Mouse (Mus musculus): ENCODE results near the gene Ephb2. TPM values are rescaled to one million over a fixed set of nuclear protein-coding genes. Genes with fewer than 3 reads are reported as not detected.
A peak's percentile ranks its signal among the peaks of the same experiment; 100 is the strongest.

Gene Ephb2
- polyA plus RNA-seq, 1 experiment from 2014 or later, result 0.28 TPM

GRCm38 (mm10) chr4:136638230-136638750 is 197.5 kb downstream of the Ephb2 start:
- Histone ChIP-seq H3K4me3 (replicated peaks) (no peak overlapping the region), H3K9ac (no peak overlapping the region), H3K4me1 (replicated peaks) (peaks cover 10% of the 10 kb centered on the region), H3K27ac (replicated peaks) (no peak overlapping the region), H3K36me3 (replicated peaks) (no peaks in the 10 kb centered on the region), H3K27me3 (peaks cover 36% of the 10 kb centered on the region), H3K4me2 (no peak overlapping the region), H3K9me3 (replicated peaks) (no peaks in the 10 kb centered on the region)
- ATAC-seq (ENCODE audit: insufficient read depth), result no peak
- 32% methylated on average over 7 of the region's 7 CpGs for WGBS (ENCODE audit: insufficient replicate concordance)

GRCm38 (mm10) chr4:136637563-136638229 is 198.1 kb downstream of the Ephb2 start:
- Histone ChIP-seq H3K4me2 (peak overlapping the region; percentile 57), H3K36me3 (replicated peaks) (no peaks in the 10 kb centered on the region), H3K9ac (no peak overlapping the region), H3K9me3 (replicated peaks) (no peaks in the 10 kb centered on the region), H3K4me3 (replicated peaks) (peak overlapping the region; percentile 33), H3K4me1 (replicated peaks) (peaks cover 10% of the 10 kb centered on the region), H3K27ac (replicated peaks) (no peak overlapping the region), H3K27me3 (peaks cover 36% of the 10 kb centered on the region)
- ATAC-seq (ENCODE audit: insufficient read depth), result no peak
- 3% methylated on average over 76 of the region's 76 CpGs for WGBS (ENCODE audit: insufficient replicate concordance)

GRCm38 (mm10) chr4:136636983-136637562 is 198.7 kb downstream of the Ephb2 start:
- Histone ChIP-seq H3K27me3 (peaks cover 36% of the 10 kb centered on the region), H3K4me2 (peak overlapping the region; percentile 57), H3K4me1 (replicated peaks) (peaks cover 10% of the 10 kb centered on the region), H3K9me3 (replicated peaks) (no peaks in the 10 kb centered on the region), H3K36me3 (replicated peaks) (no peaks in the 10 kb centered on the region), H3K27ac (replicated peaks) (no peak overlapping the region), H3K9ac (no peak overlapping the region), H3K4me3 (replicated peaks) (peak overlapping the region; percentile 33)
- WGBS (ENCODE audit: insufficient replicate concordance), result 20% methylated on average over 37 of the region's 37 CpGs
- ATAC-seq (ENCODE audit: insufficient read depth), result no peak

GRCm38 (mm10) chr4:136636511-136636910 is 199.3 kb downstream of the Ephb2 start:
- 45% methylated on average over 5 of the region's 5 CpGs for WGBS (ENCODE audit: insufficient replicate concordance)
- Histone ChIP-seq H3K9me3 (replicated peaks) (no peaks in the 10 kb centered on the region), H3K27ac (replicated peaks) (no peak overlapping the region), H3K36me3 (replicated peaks) (no peaks in the 10 kb centered on the region), H3K4me2 (no peak overlapping the region), H3K4me3 (replicated peaks) (no peak overlapping the region), H3K27me3 (peaks cover 36% of the 10 kb centered on the region), H3K4me1 (replicated peaks) (peaks cover 10% of the 10 kb centered on the region), H3K9ac (no peak overlapping the region)
- no peak for ATAC-seq (ENCODE audit: insufficient read depth)

- Histone ChIP-seq H3K27ac (replicated peaks) (no peak overlapping the region), H3K4me1 (replicated peaks) (peaks cover 10% of the 10 kb centered on the region), H3K9me3 (replicated peaks) (no peaks in the 10 kb centered on the region), H3K9ac (no peak overlapping the region), H3K4me3 (replicated peaks) (no peak overlapping the region), H3K27me3 (peaks cover 36% of the 10 kb centered on the region), H3K4me2 (no peak overlapping the region), H3K36me3 (replicated peaks) (no peaks in the 10 kb centered on the region)
- ATAC-seq (ENCODE audit: insufficient read depth), result no peak
These were observed 199.8 kb downstream of the Ephb2 start for GRCm38 (mm10) chr4:136635995-136636394.

GRCm38 (mm10) chr4:136631237-136631994 is 204.4 kb downstream of the Ephb2 start:
- ATAC-seq (ENCODE audit: insufficient read depth), result no peak
- H3K9me3 ChIP-seq (replicated peaks), result no peaks in the 10 kb centered on the region
- H3K4me3 ChIP-seq (replicated peaks), result no peak overlapping the region
- H3K9ac ChIP-seq, result no peak overlapping the region
- H3K36me3 ChIP-seq (replicated peaks), result no peaks in the 10 kb centered on the region
- no peaks in the 10 kb centered on the region for H3K4me1 ChIP-seq (replicated peaks)
- H3K4me2 ChIP-seq, result no peak overlapping the region
- no peak overlapping the region for H3K27ac ChIP-seq (replicated peaks)
- peaks cover 7% of the 10 kb centered on the region for H3K27me3 ChIP-seq
- 79% methylated on average over 11 of the region's 11 CpGs for WGBS (ENCODE audit: insufficient replicate concordance)

GRCm38 (mm10) chr4:136626590-136626989 is 209.2 kb downstream of the Ephb2 start:
- H3K4me3 ChIP-seq (replicated peaks), result no peak overlapping the region
- no peaks in the 10 kb centered on the region for H3K27me3 ChIP-seq
- H3K4me2 ChIP-seq, result no peak overlapping the region
- 27% methylated on average over 6 of the region's 6 CpGs for WGBS (ENCODE audit: insufficient replicate concordance)
- H3K36me3 ChIP-seq (replicated peaks), result no peaks in the 10 kb centered on the region
- no peak for ATAC-seq (ENCODE audit: insufficient read depth)
- H3K4me1 ChIP-seq (replicated peaks), result no peaks in the 10 kb centered on the region
- no peak overlapping the region for H3K9ac ChIP-seq
- H3K9me3 ChIP-seq (replicated peaks), result no peaks in the 10 kb centered on the region
- H3K27ac ChIP-seq (replicated peaks), result no peak overlapping the region

- Histone ChIP-seq H3K27me3 (no peaks in the 10 kb centered on the region), H3K4me3 (replicated peaks) (no peak within 1 kb of the TSS), H3K27ac (replicated peaks) (no peak within 1 kb of the TSS), H3K36me3 (replicated peaks) (no peaks in the 10 kb centered on the region), H3K4me2 (no peak within 1 kb of the TSS), H3K4me1 (replicated peaks) (no peaks in the 10 kb centered on the region), H3K9me3 (replicated peaks) (no peaks in the 10 kb centered on the region), H3K9ac (no peak within 1 kb of the TSS)
- WGBS (ENCODE audit: insufficient replicate concordance), result 53% methylated on average over 6 of the region's 6 CpGs
- ATAC-seq (ENCODE audit: insufficient read depth), result no peak
These were observed 213.4 kb downstream of the Ephb2 start, which contains the start of gene Lactbl1 for GRCm38 (mm10) chr4:136622388-136622787. Gene Lactbl1, plus strand, starts transcription at chr4:136622621.

- no peak for ATAC-seq (ENCODE audit: insufficient read depth)
These were observed 213.8 kb downstream of the Ephb2 start for GRCm38 (mm10) chr4:136621956-136622355.

GRCm38 (mm10) chr4:136621336-136621735 is 214.5 kb downstream of the Ephb2 start:
- Histone ChIP-seq H3K9me3 (replicated peaks) (no peaks in the 10 kb centered on the region), H3K27ac (replicated peaks) (no peak overlapping the region), H3K36me3 (replicated peaks) (no peaks in the 10 kb centered on the region), H3K4me1 (replicated peaks) (no peaks in the 10 kb centered on the region), H3K4me2 (no peak overlapping the region), H3K4me3 (replicated peaks) (no peak overlapping the region), H3K9ac (no peak overlapping the region), H3K27me3 (no peaks in the 10 kb centered on the region)
- no peak for ATAC-seq (ENCODE audit: insufficient read depth)
- WGBS (ENCODE audit: insufficient replicate concordance), result 3% methylated on average over 1 of the region's 1 CpGs

More at GRCm38 (mm10) chr4:136621956-136622355, 213.8 kb downstream of the Ephb2 start:
- Histone ChIP-seq H3K9ac (no peak overlapping the region), H3K27ac (replicated peaks) (no peak overlapping the region), H3K4me1 (replicated peaks) (no peaks in the 10 kb centered on the region), H3K4me3 (replicated peaks) (no peak overlapping the region), H3K27me3 (no peaks in the 10 kb centered on the region), H3K9me3 (replicated peaks) (no peaks in the 10 kb centered on the region), H3K36me3 (replicated peaks) (no peaks in the 10 kb centered on the region), H3K4me2 (no peak overlapping the region)
- WGBS (ENCODE audit: insufficient replicate concordance), result 44% methylated on average over 5 of the region's 5 CpGs

- H3K4me3 ChIP-seq (replicated peaks), result no peak overlapping the region
- ATAC-seq (ENCODE audit: insufficient read depth), result no peak
- 53% methylated on average over 7 of the region's 7 CpGs for WGBS (ENCODE audit: insufficient replicate concordance)
- H3K4me1 ChIP-seq (replicated peaks), result no peaks in the 10 kb centered on the region
- no peak overlapping the region for H3K4me2 ChIP-seq
- no peaks in the 10 kb centered on the region for H3K36me3 ChIP-seq (replicated peaks)
- no peaks in the 10 kb centered on the region for H3K27me3 ChIP-seq
- H3K27ac ChIP-seq (replicated peaks), result no peak overlapping the region
- no peaks in the 10 kb centered on the region for H3K9me3 ChIP-seq (replicated peaks)
- no peak overlapping the region for H3K9ac ChIP-seq
These were observed 222.1 kb downstream of the Ephb2 start for GRCm38 (mm10) chr4:136613657-136614056.

Data from liver, embryonic 15.5 days (tissue).